Mouse (Mus musculus) hindbrain, embryonic 14.5 days (tissue): Measurements from ENCODE around the gene Adgrl2. TPM values are rescaled to one million over a fixed set of nuclear protein-coding genes. Genes with fewer than 3 reads are reported as not detected.

ENCODE experiments used
- ATAC-seq: fragments of 200-750 bp; cut with Nextera tagmentation; 2 replicates; pipeline ENCODE4 v1.8.0; 2017; ENCODE audit warnings: moderate number of reproducible peaks, mild to moderate bottlenecking, moderate TSS enrichment, moderate library complexity; ENCODE audit not compliant: low FRiP score
- DNase-seq: peaks from one replicate; pipeline ENCODE4 v3.0.0-alpha.2; 2015; ENCODE audit warnings: low spot score
- H3K27ac ChIP-seq: fragments of 300-500 bp; sonication (generic); 2 replicates; pipeline ENCODE4 v1.5.1; 2014; ENCODE audit warnings: mild to moderate bottlenecking, moderate library complexity
- H3K27me3 ChIP-seq: fragments of 300-500 bp; sonication (generic); 2 replicates; pipeline ENCODE4 v1.6.1; 2014; ENCODE audit warnings: mild to moderate bottlenecking, low read length, mixed read lengths; ENCODE audit not compliant: control insufficient read depth, insufficient read depth
- H3K36me3 ChIP-seq: fragments of 300-500 bp; sonication (generic); replicated peaks from 2 replicates; pipeline ENCODE4 v1.6.1; 2014; ENCODE audit not compliant: control insufficient read depth, insufficient read depth
- H3K4me1 ChIP-seq: fragments of 300-500 bp; sonication (generic); replicated peaks from 2 replicates; pipeline ENCODE4 v1.6.1; 2014; ENCODE audit warnings: antibody characterized with exemption, low read length, mixed read lengths; ENCODE audit not compliant: control insufficient read depth, insufficient read depth
- H3K4me2 ChIP-seq: fragments of 300-500 bp; sonication (generic); replicated peaks from 2 replicates; pipeline ENCODE4 v1.6.1; 2014; ENCODE audit warnings: mild to moderate bottlenecking, moderate library complexity
- H3K4me3 ChIP-seq: fragments of 300-500 bp; sonication (generic); replicated peaks from 2 replicates; pipeline ENCODE4 v1.5.1; 2014; ENCODE audit warnings: mild to moderate bottlenecking, low read length
- H3K9ac ChIP-seq: fragments of 300-500 bp; sonication (generic); 2 replicates; pipeline ENCODE4 v1.6.1; 2014
- H3K9me3 ChIP-seq: fragments of 300-500 bp; sonication (generic); 2 replicates; pipeline ENCODE4 v1.6.1; 2016; ENCODE audit warnings: low read length; ENCODE audit not compliant: control insufficient read depth
- WGBS: fragments of 180-500 bp; shearing (Covaris S2); extraction: QIAGEN DNeasy Blood & Tissue Kit; methylation state at CpG from one replicate; pipeline ENCODE4 v1.1.7; 2014; 5-methylcytosine and 5-hydroxymethylcytosine counted together
- polyA plus RNA-seq: library from polyadenylated mRNA; unstranded; fragments of >200 nt; fragmentation: Nextera tagmentation; extraction: Ambion mirVana; gene quantifications from 2 replicates; pipeline ENCODE4 v1.2.1, GENCODE M21; 2014

Adgrl2 gene
- polyA plus RNA-seq, 1 experiment from 2014 or later, result 171 TPM

- Histone ChIP-seq H3K4me3 (no peak overlapping the region), H3K4me2 (no peak overlapping the region), H3K36me3 (peaks cover 67% of the 10 kb centered on the region), H3K27me3 (no peaks in the 10 kb centered on the region), H3K27ac (no peak overlapping the region), H3K4me1 (no peaks in the 10 kb centered on the region), H3K9ac (no peak overlapping the region), H3K9me3 (no peaks in the 10 kb centered on the region)
- ATAC-seq (no peak), DNase-seq (no peak)
- 85% methylated on average over 6 of the region's 6 CpGs for WGBS
These were observed 171.8 kb downstream of the Adgrl2 start for GRCm38 (mm10) chr3:148818414-148819105.

- no peak overlapping the region for H3K4me2 ChIP-seq
- ATAC-seq, result no peak
- 97% methylated on average over 25 of the region's 25 CpGs for WGBS
- no peaks in the 10 kb centered on the region for H3K27me3 ChIP-seq
- H3K9me3 ChIP-seq, result no peaks in the 10 kb centered on the region
- no peaks in the 10 kb centered on the region for H3K4me1 ChIP-seq
- H3K27ac ChIP-seq, result no peak overlapping the region
- H3K36me3 ChIP-seq, result peaks cover 57% of the 10 kb centered on the region
- H3K9ac ChIP-seq, result no peak overlapping the region
- no peak overlapping the region for H3K4me3 ChIP-seq
- DNase-seq, result no peak
These were observed 172.9 kb downstream of the Adgrl2 start for GRCm38 (mm10) chr3:148817491-148817890.

- no peaks in the 10 kb centered on the region for H3K9me3 ChIP-seq
- DNase-seq (no peak), ATAC-seq (no peak)
- H3K4me2 ChIP-seq, result no peak overlapping the region
- no peaks in the 10 kb centered on the region for H3K27me3 ChIP-seq
- H3K27ac ChIP-seq, result no peak overlapping the region
- 64% methylated on average over 6 of the region's 6 CpGs for WGBS
- no peak overlapping the region for H3K9ac ChIP-seq
- no peak overlapping the region for H3K4me3 ChIP-seq
- peaks cover 27% of the 10 kb centered on the region for H3K36me3 ChIP-seq
- no peaks in the 10 kb centered on the region for H3K4me1 ChIP-seq
These were observed 177.2 kb downstream of the Adgrl2 start for GRCm38 (mm10) chr3:148813121-148813520.

- WGBS, result 33% methylated on average over 1 of the region's 1 CpGs
- peaks cover 18% of the 10 kb centered on the region for H3K36me3 ChIP-seq
These were observed 178.3 kb downstream of the Adgrl2 start for GRCm38 (mm10) chr3:148812059-148812458.

GRCm38 (mm10) chr3:148806977-148807376, 183.4 kb downstream of the Adgrl2 start:
- no peaks in the 10 kb centered on the region for H3K36me3 ChIP-seq
- DNase-seq, result no peak
- H3K27me3 ChIP-seq, result no peaks in the 10 kb centered on the region
- no peak overlapping the region for H3K9ac ChIP-seq
- no peak overlapping the region for H3K4me3 ChIP-seq
- H3K9me3 ChIP-seq, result no peaks in the 10 kb centered on the region
- no peak overlapping the region for H3K4me2 ChIP-seq
- WGBS, result 90% methylated on average over 9 of the region's 9 CpGs
- H3K4me1 ChIP-seq, result no peaks in the 10 kb centered on the region
- H3K27ac ChIP-seq, result no peak overlapping the region
- ATAC-seq, result no peak

More at GRCm38 (mm10) chr3:148812059-148812458, 178.3 kb downstream of the Adgrl2 start:
- Histone ChIP-seq H3K4me1 (no peaks in the 10 kb centered on the region), H3K4me3 (no peak overlapping the region), H3K4me2 (no peak overlapping the region), H3K27ac (no peak overlapping the region), H3K9ac (no peak overlapping the region), H3K27me3 (no peaks in the 10 kb centered on the region), H3K9me3 (no peaks in the 10 kb centered on the region)
- no peak for DNase-seq
- ATAC-seq, result no peak

- WGBS, result 76% methylated on average over 10 of the region's 10 CpGs
These were observed 197.0 kb downstream of the Adgrl2 start for GRCm38 (mm10) chr3:148793286-148793913.

GRCm38 (mm10) chr3:148770310-148770709, 220.0 kb downstream of the Adgrl2 start:
- H3K27me3 ChIP-seq, result no peaks in the 10 kb centered on the region
- DNase-seq (no peak), ATAC-seq (no peak)
- H3K27ac ChIP-seq, result no peak overlapping the region
- no peaks in the 10 kb centered on the region for H3K4me1 ChIP-seq
- H3K9ac ChIP-seq, result no peak overlapping the region
- H3K4me2 ChIP-seq, result no peak overlapping the region
- no peaks in the 10 kb centered on the region for H3K9me3 ChIP-seq
- 86% methylated on average over 6 of the region's 6 CpGs for WGBS
- no peak overlapping the region for H3K4me3 ChIP-seq
- H3K36me3 ChIP-seq, result no peaks in the 10 kb centered on the region

More at GRCm38 (mm10) chr3:148793286-148793913, 197.0 kb downstream of the Adgrl2 start:
- Histone ChIP-seq H3K4me3 (no peak overlapping the region), H3K4me1 (no peaks in the 10 kb centered on the region), H3K4me2 (no peak overlapping the region), H3K9me3 (no peaks in the 10 kb centered on the region), H3K27me3 (no peaks in the 10 kb centered on the region), H3K9ac (no peak overlapping the region), H3K27ac (no peak overlapping the region), H3K36me3 (no peaks in the 10 kb centered on the region)
- DNase-seq (no peak), ATAC-seq (no peak)
